Mouse (Mus musculus) heart, embryonic 14.5 days (tissue): ENCODE measurements around the gene Pole. TPM values are rescaled to one million over a fixed set of nuclear protein-coding genes. Genes with fewer than 3 reads are reported as not detected.
A peak's percentile ranks its signal among the peaks of the same experiment; 100 is the strongest.

Experiments
- ATAC-seq: fragments of 200-750 bp; cut with Nextera tagmentation; 2 replicates; pipeline ENCODE4 v1.8.0; 2017; ENCODE audit warnings: low read depth, moderate TSS enrichment; ENCODE audit not compliant: insufficient number of reproducible peaks, insufficient read depth, low FRiP score
- H3K27ac ChIP-seq, 2 experiments: fragments of 200-500 bp in 1 of 2; fragments of 300-500 bp in 1 of 2; sonication (generic) in 1 of 2; replicated peaks in 1 of 2; 2 replicates each; pipeline ENCODE4 v1.5.1; 2012 to 2014; ENCODE audit warnings: low read depth in 2 of 2, low read length in 2 of 2, control low read depth in 1 of 2, mild to moderate bottlenecking in 1 of 2, mixed read lengths in 1 of 2; ENCODE audit not compliant: control insufficient read depth in 1 of 2, insufficient read depth in 1 of 2
- H3K27me3 ChIP-seq: fragments of 300-500 bp; sonication (generic); 2 replicates; pipeline ENCODE4 v1.6.1; 2014; ENCODE audit warnings: mild to moderate bottlenecking, low read length, control low read depth; ENCODE audit not compliant: control insufficient read depth, insufficient read depth
- H3K36me3 ChIP-seq: fragments of 300-500 bp; sonication (generic); 2 replicates; pipeline ENCODE4 v1.6.1; 2014; ENCODE audit warnings: mild to moderate bottlenecking, control low read depth, low read length, mixed read lengths; ENCODE audit not compliant: control insufficient read depth, insufficient read depth
- H3K4me1 ChIP-seq, 2 experiments: fragments of 200-500 bp in 1 of 2; fragments of 300-500 bp in 1 of 2; sonication (generic) in 1 of 2; 2 replicates each; pipeline ENCODE4 v1.6.1; 2012 to 2014; ENCODE audit warnings: low read length in 2 of 2, control low read depth in 1 of 2, mixed read lengths in 1 of 2; ENCODE audit not compliant: control insufficient read depth in 2 of 2, insufficient read depth in 2 of 2
- H3K4me2 ChIP-seq: fragments of 300-500 bp; sonication (generic); 2 replicates; pipeline ENCODE4 v1.6.1; 2014; ENCODE audit warnings: mild to moderate bottlenecking, low read length
- H3K4me3 ChIP-seq, 2 experiments: fragments of 200-500 bp in 1 of 2; fragments of 300-500 bp in 1 of 2; sonication (generic) in 1 of 2; 2 replicates each; pipeline ENCODE4 v1.5.1; 2012 to 2014; ENCODE audit warnings: low read length in 2 of 2, mild to moderate bottlenecking in 2 of 2, control low read depth in 1 of 2, low read depth in 1 of 2, moderate library complexity in 1 of 2; ENCODE audit not compliant: control insufficient read depth in 1 of 2, insufficient read depth in 1 of 2
- H3K9ac ChIP-seq: fragments of 300-500 bp; sonication (generic); 2 replicates; pipeline ENCODE4 v1.6.1; 2014; ENCODE audit warnings: mild to moderate bottlenecking, low read length
- H3K9me3 ChIP-seq: fragments of 300-500 bp; sonication (generic); 2 replicates; pipeline ENCODE4 v1.6.1; 2016; ENCODE audit warnings: low read length, control low read depth; ENCODE audit not compliant: control insufficient read depth
- WGBS: fragments of 180-500 bp; shearing (Covaris S2); extraction: QIAGEN DNeasy Blood & Tissue Kit; methylation state at CpG from one replicate; pipeline ENCODE4 v1.1.7; 2014; 5-methylcytosine and 5-hydroxymethylcytosine counted together
- polyA plus RNA-seq: library from polyadenylated mRNA; unstranded; fragments of >200 nt; fragmentation: Nextera tagmentation; extraction: Ambion mirVana; gene quantifications from 2 replicates; pipeline ENCODE4 v1.2.1, GENCODE M21; 2014

Gene Pole
- polyA plus RNA-seq, 1 experiment from 2014 or later: 16.1 TPM

- WGBS: 68% methylated on average over 2 of the region's 2 CpGs
Observed at GRCm38 (mm10) chr5:110276391-110276790, 9.7 kb upstream of the Pole start.

GRCm38 (mm10) chr5:110276910-110277309 is 9.2 kb upstream of the Pole start:
- Histone ChIP-seq H3K9me3 (no peaks in the 10 kb centered on the region), H3K27ac (no peak overlapping the region), H3K4me3 (no peak overlapping the region), H3K27me3 (no peaks in the 10 kb centered on the region), H3K36me3 (no peaks in the 10 kb centered on the region), H3K4me1 (no peaks in the 10 kb centered on the region), H3K4me2 (no peak overlapping the region), H3K9ac (no peak overlapping the region)
- WGBS: 84% methylated on average over 1 of the region's 1 CpGs
- ATAC-seq: 0 out of 2 replicates have a peak, but pooled peaks have one; percentile 47

More at GRCm38 (mm10) chr5:110276391-110276790, 9.7 kb upstream of the Pole start:
- Histone ChIP-seq H3K4me1 (no peaks in the 10 kb centered on the region), H3K4me2 (no peak overlapping the region), H3K4me3 (no peak overlapping the region), H3K27me3 (no peaks in the 10 kb centered on the region), H3K27ac (no peak overlapping the region), H3K9ac (no peak overlapping the region), H3K9me3 (no peaks in the 10 kb centered on the region), H3K36me3 (no peaks in the 10 kb centered on the region)
- ATAC-seq: no peak

GRCm38 (mm10) chr5:110281984-110282383 is 4.1 kb upstream of the Pole start:
- no peak for ATAC-seq
- H3K27ac ChIP-seq: no peak overlapping the region
- no peaks in the 10 kb centered on the region for H3K36me3 ChIP-seq
- H3K27me3 ChIP-seq: no peaks in the 10 kb centered on the region
- H3K9me3 ChIP-seq: no peaks in the 10 kb centered on the region
- H3K4me1 ChIP-seq: peaks cover 0 to 12% of the 10 kb centered on the region in 2 experiments; a peak in 2 of 4 replicates
- 67% methylated on average over 2 of the region's 2 CpGs for WGBS
- H3K9ac ChIP-seq: no peak overlapping the region
- H3K4me3 ChIP-seq: no peak overlapping the region
- H3K4me2 ChIP-seq: no peak overlapping the region

GRCm38 (mm10) chr5:110284536-110284935 is 1.6 kb upstream of the Pole start:
- peaks cover 5% of the 10 kb centered on the region for H3K36me3 ChIP-seq
- H3K9me3 ChIP-seq: no peaks in the 10 kb centered on the region
- 10% methylated on average over 4 of the region's 4 CpGs for WGBS
- H3K4me3 ChIP-seq: peak overlapping the region in 1 of 2 experiments; percentile 64; a peak in 2 of 4 replicates
- no peak overlapping the region for H3K27ac ChIP-seq
- peaks cover 2 to 12% of the 10 kb centered on the region in 2 experiments; a peak in 3 of 4 replicates for H3K4me1 ChIP-seq
- ATAC-seq: no peak
- no peaks in the 10 kb centered on the region for H3K27me3 ChIP-seq
- peak overlapping the region; percentile 98 for H3K4me2 ChIP-seq
- no peak overlapping the region; the same call in 1 of the 2 replicates for H3K9ac ChIP-seq

GRCm38 (mm10) chr5:110285156-110285555 is 950 bp upstream of the Pole start:
- WGBS: 2% methylated on average over 15 of the region's 15 CpGs
- Histone ChIP-seq H3K9ac (peak overlapping the region; percentile 80), H3K4me2 (peak overlapping the region; percentile 98), H3K36me3 (peaks cover 12% of the 10 kb centered on the region), H3K4me3 (peak overlapping the region; percentile 64 to 82), H3K27ac (no peak overlapping the region), H3K27me3 (no peaks in the 10 kb centered on the region), H3K4me1 (peaks cover 2 to 12% of the 10 kb centered on the region in 2 experiments; a peak in 3 of 4 replicates), H3K9me3 (no peaks in the 10 kb centered on the region)
- no peak for ATAC-seq

GRCm38 (mm10) chr5:110286446-110287083 is 459 bp downstream of the Pole start:
- H3K27me3 ChIP-seq: no peaks in the 10 kb centered on the region
- H3K9me3 ChIP-seq: no peaks in the 10 kb centered on the region
- peaks cover 2 to 12% of the 10 kb centered on the region in 2 experiments; a peak in 3 of 4 replicates for H3K4me1 ChIP-seq
- peak overlapping the region; percentile 98 for H3K4me2 ChIP-seq
- H3K27ac ChIP-seq: peak overlapping the region in 1 of 2 experiments; percentile 34; a peak in 2 of 4 replicates
- peaks cover 24% of the 10 kb centered on the region for H3K36me3 ChIP-seq
- peak overlapping the region; percentile 64 to 91 for H3K4me3 ChIP-seq
- peak overlapping the region; percentile 81 for H3K9ac ChIP-seq
- ATAC-seq: peak; percentile 53; the same call in 1 of the 2 replicates
- WGBS: 4% methylated on average over 30 of the region's 31 CpGs

GRCm38 (mm10) chr5:110287084-110287475 is 974 bp downstream of the Pole start:
- H3K9me3 ChIP-seq: no peaks in the 10 kb centered on the region
- H3K36me3 ChIP-seq: peaks cover 29% of the 10 kb centered on the region
- peak overlapping the region in 1 of 2 experiments; percentile 64; a peak in 2 of 4 replicates for H3K4me3 ChIP-seq
- peak overlapping the region; percentile 81; the same call in 1 of the 2 replicates for H3K9ac ChIP-seq
- 72% methylated on average over 2 of the region's 2 CpGs for WGBS
- no peaks in the 10 kb centered on the region for H3K27me3 ChIP-seq
- no peak overlapping the region for H3K27ac ChIP-seq
- H3K4me1 ChIP-seq: peaks cover 2 to 12% of the 10 kb centered on the region in 2 experiments; a peak in 3 of 4 replicates
- ATAC-seq: no peak
- peak overlapping the region; percentile 98 for H3K4me2 ChIP-seq
